Mouse (Mus musculus) cortical plate, adult 2 months (tissue): ENCODE data around the gene Mapkap1.

Experiments
- CTCF ChIP-seq: fragments of 200-500 bp; IDR thresholded peaks from 2 replicates; pipeline ENCODE4 v1.5.1; 2011; ENCODE audit warnings: mild to moderate bottlenecking, control low read depth, low read length; ENCODE audit not compliant: insufficient read depth; ENCODE audit errors: extremely low read depth
- POLR2A ChIP-seq: fragments of 200-500 bp; IDR thresholded peaks from 2 replicates; pipeline ENCODE4 v1.6.1; 2011; ENCODE audit warnings: mild to moderate bottlenecking, low read length, control low read depth; ENCODE audit not compliant: insufficient read depth; ENCODE audit errors: extremely low read depth

GRCm38 (mm10) chr2:34408341-34408740 lies 1.8 kb downstream of the Mapkap1 start:
- no peak for TF ChIP-seq CTCF
- TF ChIP-seq POLR2A: no peak
